Mouse (Mus musculus) stomach, postnatal 0 days (tissue): ENCODE data around the gene Chit1.

ENCODE experiments used
- CTCF ChIP-seq: IDR thresholded peaks from 2 replicates; pipeline ENCODE4 v1.5.1; 2016; ENCODE audit warnings: antibody characterized with exemption, low read depth, mild to moderate bottlenecking, moderate library complexity
- EP300 ChIP-seq: optimal IDR thresholded peaks from 2 replicates; pipeline ENCODE3; 2016; ENCODE audit warnings: antibody characterized with exemption

GRCm38 (mm10) chr1:134099516-134100235, 11.4 kb upstream of the Chit1 start:
- TF ChIP-seq EP300: no peak
- TF ChIP-seq CTCF: no peak
